Mouse (Mus musculus) yolk sac, embryonic 10.5 days (tissue): Measurements from ENCODE around the gene Sspo.
A peak's percentile ranks its signal among the peaks of the same experiment; 100 is the strongest.

Experiments used
- DNase-seq: peaks from one replicate; pipeline ENCODE4 v3.0.0-alpha.2; 2017; ENCODE audit warnings: low spot score

Sspo gene

DNA sequence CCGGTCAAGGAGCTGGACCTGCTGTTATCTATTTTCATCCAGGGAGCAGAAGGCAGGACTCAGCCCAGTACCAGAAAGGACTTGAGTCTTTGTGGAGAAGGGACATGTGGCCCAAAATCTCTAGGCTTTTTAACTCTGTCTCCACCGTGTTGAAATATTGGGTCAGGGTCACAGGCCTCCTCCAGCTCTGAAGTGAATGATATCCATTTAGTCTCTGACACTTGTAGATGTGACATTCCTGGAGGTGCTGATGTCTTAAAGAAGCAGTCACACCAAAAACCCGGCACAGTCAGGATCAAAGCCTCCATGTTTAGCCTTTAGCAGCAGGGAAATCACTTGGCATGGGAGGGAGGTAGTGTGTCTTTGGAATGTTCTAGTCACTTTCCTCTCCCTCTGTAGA lies 92.7 kb downstream of the Sspo start:
- DNase-seq, result no peak

DNA sequence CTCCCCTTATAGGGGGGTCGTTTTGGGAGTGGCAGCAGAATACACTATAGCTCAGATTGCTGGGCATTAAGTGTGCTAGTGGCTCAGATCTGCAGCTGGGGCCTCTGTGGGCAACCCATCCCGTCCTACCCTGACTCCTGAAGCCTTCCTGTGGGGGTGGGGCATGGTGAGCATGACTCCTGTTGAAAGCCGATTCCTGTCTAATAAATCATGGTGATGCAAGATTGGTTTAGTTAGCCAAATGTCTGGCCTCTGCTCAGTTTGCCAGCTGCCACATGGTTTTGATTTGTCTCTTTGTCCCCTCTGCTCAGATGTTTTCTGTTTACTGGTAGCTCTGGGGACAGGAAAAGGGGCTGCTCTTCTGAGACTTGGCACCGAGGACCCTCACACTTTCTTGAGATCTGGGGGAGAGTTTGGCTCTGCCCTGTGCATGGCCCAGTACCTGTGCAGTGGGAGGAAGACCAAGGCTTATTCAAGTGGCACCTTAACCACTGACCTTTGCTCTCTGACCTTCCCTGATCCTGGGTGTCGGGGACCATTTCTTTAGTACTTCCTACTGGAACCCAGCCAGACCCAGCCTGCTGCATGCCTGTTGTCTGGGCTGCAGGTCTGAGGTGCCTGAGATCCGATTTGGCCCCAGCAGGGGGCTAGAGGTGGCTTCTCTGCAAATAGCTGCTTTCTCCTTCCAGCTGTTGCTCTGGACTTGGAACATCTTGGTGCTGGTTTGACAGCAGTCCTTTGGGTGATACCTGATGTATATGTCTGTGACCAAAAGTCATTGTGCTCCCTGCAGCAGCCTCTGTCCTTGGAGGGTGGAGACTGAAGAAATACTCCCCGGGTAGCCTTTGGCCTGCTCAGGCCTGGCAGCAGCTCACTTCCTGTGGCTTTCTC lies 93.8 kb downstream of the Sspo start:
- DNase-seq, result peak; percentile 14

- no peak for DNase-seq
Observed at GRCm38 (mm10) chr6:48542631-48543030, 94.6 kb downstream of the Sspo start.

DNA sequence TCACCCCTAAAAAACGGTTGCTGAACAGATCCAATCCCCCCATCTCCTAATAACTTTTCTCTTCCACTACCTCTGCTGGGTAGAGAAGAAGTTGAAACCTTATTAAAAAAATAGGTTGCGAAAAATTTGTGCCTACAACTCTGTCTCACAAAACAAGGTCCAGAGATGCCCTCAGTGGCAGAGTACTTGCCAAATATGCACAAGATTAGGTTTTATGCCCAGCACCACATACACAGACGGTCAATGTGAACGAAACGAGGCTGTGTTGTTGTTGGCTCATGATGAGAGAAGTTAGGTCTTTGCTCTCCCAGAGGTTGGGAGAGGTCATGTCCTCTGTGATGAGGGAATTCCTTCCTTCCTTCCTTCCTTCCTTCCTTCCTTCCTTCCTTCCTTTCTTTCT lies 97.2 kb downstream of the Sspo start:
- no peak for DNase-seq

DNA sequence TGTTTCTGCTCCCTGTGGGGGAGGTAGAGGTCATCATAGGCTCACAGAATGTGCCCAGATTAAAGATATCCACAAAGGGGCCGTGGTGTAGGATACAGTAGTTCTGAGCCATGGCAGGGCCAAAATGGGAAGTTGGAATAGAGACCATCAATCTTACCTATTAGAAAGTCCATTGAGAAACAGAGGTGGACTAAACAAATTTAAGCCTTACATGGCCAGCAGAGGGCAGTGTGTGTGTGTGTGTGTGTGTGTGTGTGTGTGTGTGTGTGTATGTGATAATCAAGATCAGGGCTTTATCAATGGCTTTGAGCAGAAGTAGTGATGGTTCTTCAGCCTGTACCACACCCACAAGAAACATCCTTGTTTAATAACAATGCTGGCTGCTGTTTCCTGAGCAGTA lies 98.2 kb downstream of the Sspo start:
- no peak for DNase-seq

DNA sequence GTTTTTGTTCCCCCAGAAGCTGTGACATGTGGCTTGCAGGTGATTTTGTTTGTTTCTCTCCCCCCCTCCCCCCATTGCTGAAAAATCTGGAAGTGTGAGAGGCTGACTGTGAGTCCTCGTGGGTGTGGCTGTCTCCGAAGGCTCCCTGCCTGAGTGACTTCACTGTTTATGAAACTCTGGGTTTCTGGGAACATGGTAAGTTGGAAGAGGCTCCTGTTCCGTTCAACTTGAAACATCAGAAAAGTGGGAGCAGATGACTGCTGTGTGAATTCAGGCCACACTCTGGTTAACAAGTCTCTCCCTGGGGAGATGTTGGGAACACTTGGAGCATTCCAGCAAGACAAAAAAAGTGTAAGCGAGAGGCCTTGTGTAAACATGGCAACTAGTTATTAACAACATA lies 98.8 kb downstream of the Sspo start:
- DNase-seq, result no peak

DNA sequence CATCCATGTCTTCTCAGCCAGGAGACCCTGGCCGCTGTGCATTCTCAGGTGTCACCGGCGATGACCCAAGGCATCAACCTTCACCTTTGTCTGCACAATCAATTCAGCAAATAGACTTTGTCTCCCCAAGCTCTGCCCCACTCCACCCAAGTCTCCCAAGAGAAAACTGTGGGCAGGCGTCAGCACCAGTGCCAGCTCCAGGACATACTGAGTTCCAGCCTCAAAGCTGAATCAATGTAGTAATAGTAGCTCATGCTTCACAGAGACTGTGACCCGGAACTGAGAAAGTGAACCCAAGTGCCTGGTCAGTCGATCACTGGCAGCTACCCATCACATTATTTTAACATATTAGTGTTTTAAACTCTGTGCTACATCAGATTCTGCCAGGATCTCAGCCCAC lies 100.3 kb downstream of the Sspo start:
- DNase-seq, result no peak
